Mouse (Mus musculus) megakaryocyte, embryonic 14.5 days (primary cell): ENCODE data around the gene Ndufaf3.

Source experiments
- FLI1 ChIP-seq: IDR thresholded peaks from 2 replicates; pipeline ENCODE4 v1.6.1; 2012; ENCODE audit warnings: low read length, inconsistent platforms, mixed read lengths
- GATA1 ChIP-seq: IDR thresholded peaks from 3 replicates; pipeline ENCODE4 v1.6.1; 2012; ENCODE audit warnings: mixed read lengths, low read length, inconsistent platforms, borderline replicate concordance

DNA sequence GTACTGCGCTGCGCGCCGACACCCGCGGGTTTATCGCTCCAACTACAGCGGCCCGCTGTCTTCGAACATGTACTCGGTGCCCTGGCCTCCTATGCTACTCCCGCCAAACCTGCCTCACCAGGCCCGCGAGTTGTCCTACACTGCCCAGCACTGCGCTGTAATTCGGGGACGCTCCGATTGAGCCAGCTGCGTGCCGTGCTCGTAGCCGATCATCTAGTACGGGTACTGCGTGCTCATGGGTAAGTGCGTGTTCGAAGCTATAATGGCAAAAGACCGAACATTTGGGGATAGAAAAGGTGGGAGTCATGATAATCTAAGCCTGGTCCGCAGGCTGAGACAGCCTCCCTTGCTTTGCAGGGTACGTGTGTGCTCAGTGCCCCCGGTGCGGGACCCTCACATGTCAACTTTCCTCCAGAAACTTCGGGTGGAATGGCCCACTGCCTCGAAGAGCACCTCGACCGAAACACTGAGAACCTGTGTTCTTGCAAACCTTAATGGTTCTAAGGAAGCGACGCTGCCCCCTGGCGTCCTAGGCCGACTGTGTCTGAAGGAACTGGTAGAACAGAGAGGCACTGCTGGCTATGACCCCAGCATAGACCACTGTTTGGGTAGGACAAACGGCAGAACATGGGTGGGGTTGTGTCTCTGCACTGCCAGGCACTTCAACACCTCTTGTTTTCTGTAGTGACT, 3.1 kb upstream of the Ndufaf3 start:
- TF ChIP-seq GATA1 (no peak), FLI1 (no peak)
